Mouse (Mus musculus): ENCODE data around the gene Il18.
"Not testable (repeated sequence)": the region's sequence is repeated elsewhere in the genome, so short reads cannot be mapped to it uniquely, and the experiment has no call there.

Gene Il18

DNA sequence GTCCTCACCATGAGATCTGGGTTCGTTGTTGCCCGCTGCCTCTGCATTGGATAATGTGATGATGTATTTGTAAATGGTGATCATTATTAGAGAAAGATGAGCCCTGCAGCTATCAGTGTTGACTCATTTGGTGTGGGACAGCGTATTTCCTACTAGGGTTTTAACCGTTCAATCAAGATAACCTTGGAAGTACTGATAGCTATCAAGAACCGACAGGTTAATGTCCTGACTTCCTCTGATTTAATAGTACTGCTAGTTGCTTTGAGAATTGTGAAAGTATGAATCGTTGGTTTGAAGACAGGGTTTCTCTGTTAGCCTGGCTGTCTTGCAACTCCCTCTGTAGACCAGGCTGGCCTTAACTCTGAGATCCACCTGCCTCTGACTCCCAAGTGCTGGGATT, 49.7 kb downstream of the Il18 start:
- no peak for DNase-seq

DNA sequence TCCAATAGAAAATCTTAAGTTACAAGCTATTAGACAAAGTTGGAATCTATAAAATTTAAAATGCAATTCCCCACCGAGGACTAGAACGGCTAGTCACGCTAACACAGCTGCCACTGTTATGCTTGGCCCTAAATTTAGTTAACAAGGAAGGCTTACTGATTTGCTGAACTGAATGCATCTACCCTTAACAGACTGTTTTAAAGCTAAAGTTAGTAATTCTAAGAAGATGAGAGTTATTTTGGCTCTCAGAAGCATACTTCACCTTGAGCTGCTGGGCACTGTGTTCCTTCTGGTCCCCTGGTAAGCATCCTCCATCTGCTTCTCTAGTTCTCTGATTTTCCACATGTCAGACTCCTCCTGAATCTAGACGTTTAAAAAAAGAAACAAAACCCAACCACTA, 57.5 kb downstream of the Il18 start:
- DNase-seq = no peak

DNA sequence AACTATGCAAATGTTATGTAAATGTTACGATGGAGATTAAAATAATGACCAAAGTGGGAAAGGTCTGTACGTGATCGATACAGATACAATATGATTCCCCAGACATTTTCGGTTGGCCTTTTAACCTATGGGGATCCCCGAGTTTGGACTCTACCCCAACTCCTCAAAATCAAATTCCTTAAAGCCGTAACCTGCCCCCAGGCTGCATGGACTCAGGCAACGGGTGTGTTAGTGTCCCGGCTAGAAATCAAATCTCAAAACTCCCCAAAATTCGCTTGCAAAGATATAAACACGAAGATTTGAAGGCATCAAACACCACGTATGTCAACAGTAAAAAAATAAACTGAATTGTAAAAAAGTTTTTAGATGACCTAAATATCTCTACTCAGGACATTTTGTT, 61.5 kb downstream of the Il18 start:
- no peak for DNase-seq

DNA sequence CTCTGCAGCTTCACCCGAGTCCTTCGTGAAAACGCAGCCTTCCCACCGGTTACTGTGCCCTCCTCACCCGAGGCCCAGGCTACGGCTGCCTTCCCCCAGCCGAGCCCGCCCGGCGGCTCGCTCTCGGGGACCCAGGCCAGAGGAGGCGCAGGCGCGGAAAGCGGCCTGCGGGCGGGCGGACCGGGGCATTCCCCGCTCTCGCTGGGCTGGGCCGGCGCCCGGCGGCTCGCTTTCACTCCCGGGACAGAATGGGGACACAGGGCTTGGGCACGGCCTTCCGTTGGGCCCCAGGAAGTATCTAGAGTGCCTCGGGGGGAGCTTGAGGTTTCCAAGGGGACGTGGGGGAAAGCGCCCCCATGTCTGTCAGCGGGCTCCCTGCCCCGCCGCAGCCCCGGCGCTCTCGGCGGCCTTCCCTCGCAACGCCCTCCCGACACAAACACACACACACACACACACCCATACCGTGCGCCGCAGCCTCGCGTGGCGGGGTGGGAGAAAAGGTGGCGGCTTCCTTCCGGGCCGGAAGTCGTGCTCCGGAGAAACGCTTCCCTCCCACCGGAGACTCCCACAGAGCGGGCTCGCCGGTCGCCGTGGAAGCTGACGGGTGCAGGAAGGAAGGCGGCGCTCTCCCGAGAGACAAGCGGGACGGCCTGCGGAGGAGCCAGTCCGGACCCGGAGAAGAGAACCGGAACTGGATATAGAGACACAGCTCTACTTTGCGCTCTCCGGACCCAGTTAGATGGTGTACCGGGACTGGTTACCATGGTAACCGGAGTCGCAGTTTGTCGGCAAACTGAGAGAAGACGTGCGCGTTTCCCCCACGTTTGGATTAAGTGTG, 62.4 kb downstream of the Il18 start, which contains the start of the genes Pih1d2 and Nkapd1:
Gene Pih1d2 (plus strand): TSS at position 556 of the 838 bp plus-strand sequence.
Gene Nkapd1 (minus strand): TSS at position 699 of the 838 bp plus-strand sequence.
- DNase-seq = peak; percentile 89

DNA sequence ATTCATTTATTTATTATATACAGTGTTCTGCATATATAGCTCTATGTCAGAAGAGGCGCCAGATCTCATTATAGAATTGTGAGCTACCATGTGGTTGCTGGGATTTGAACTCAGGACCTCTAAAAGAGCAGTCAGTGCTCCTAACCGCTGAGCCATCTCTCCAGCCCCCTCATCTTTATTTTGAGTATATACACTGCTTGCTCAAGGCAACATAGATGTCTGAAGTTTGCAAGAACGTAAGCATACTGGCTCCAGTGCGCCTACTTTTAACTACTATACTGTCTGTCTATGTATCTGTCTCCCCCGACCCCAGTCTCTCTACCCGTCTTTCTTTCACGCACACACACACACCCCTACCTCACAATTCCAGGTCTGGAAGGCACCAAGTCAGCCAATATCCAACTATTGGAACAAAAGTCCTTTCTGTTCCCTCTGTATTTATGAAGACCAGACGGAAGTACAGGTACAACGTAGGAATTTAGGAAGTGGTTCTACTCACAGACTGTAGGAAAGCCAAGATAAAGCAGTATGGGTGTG, 63.2 kb downstream of the Il18 start:
- no peak for DNase-seq

DNA sequence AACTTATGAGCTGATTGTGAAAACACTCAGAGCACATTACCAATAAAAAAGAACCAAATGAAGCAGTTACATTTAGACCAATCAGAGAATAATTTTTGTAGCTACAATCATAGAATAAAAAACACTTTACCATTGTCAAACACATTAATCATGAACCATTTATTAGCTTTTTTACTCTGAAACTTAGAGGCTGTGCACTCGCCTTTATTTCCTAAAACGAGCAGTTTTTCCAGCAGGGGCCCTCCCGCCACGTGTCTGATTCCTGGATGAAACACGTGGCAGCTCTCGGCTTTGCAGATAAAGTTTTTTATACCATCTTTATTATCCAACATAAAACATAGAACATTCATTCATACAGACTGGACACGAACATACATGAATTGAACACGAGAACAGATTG, 76.3 kb downstream of the Il18 start:
- not testable (repeated sequence) for DNase-seq

Data from cerebellum, adult 9-11 months (tissue).